Mouse (Mus musculus) intestine, embryonic 15.5 days (tissue): ENCODE results near the gene Smad9. TPM values are rescaled to one million over a fixed set of nuclear protein-coding genes. Genes with fewer than 3 reads are reported as not detected.
A peak's percentile ranks its signal among the peaks of the same experiment; 100 is the strongest.

Experiments used
- ATAC-seq: fragments of 200-750 bp; cut with Nextera tagmentation; 2 replicates; pipeline ENCODE4 v1.8.0; 2017; ENCODE audit warnings: moderate TSS enrichment, moderate library complexity
- H3K27ac ChIP-seq: fragments of 300-500 bp; sonication (generic); 2 replicates; pipeline ENCODE4 v1.5.1; 2015; ENCODE audit warnings: mild to moderate bottlenecking, inconsistent platforms
- H3K27me3 ChIP-seq: fragments of 300-500 bp; sonication (generic); replicated peaks from 2 replicates; pipeline ENCODE4 v1.6.1; 2015; ENCODE audit warnings: inconsistent platforms
- H3K36me3 ChIP-seq: fragments of 300-500 bp; sonication (generic); 2 replicates; pipeline ENCODE4 v1.6.1; 2015; ENCODE audit warnings: inconsistent platforms
- H3K4me1 ChIP-seq: fragments of 300-500 bp; sonication (generic); replicated peaks from 2 replicates; pipeline ENCODE4 v1.6.1; 2015; ENCODE audit warnings: inconsistent platforms
- H3K4me2 ChIP-seq: fragments of 300-500 bp; sonication (generic); replicated peaks from 2 replicates; pipeline ENCODE4 v1.6.1; 2015; ENCODE audit warnings: mild to moderate bottlenecking, inconsistent platforms
- H3K4me3 ChIP-seq: fragments of 300-500 bp; sonication (generic); replicated peaks from 2 replicates; pipeline ENCODE4 v1.5.1; 2015; ENCODE audit warnings: inconsistent platforms
- H3K9ac ChIP-seq: fragments of 300-500 bp; sonication (generic); 2 replicates; pipeline ENCODE4 v1.6.1; 2015; ENCODE audit warnings: inconsistent platforms
- H3K9me3 ChIP-seq: fragments of 300-500 bp; sonication (generic); 2 replicates; pipeline ENCODE4 v1.6.1; 2016; ENCODE audit warnings: inconsistent platforms
- WGBS: fragments of 180-500 bp; shearing (Covaris S2); methylation state at CpG from one replicate; pipeline ENCODE4 v1.1.7; 2015; 5-methylcytosine and 5-hydroxymethylcytosine counted together
- polyA plus RNA-seq: library from polyadenylated mRNA; unstranded; fragments of >200 nt; fragmentation: Nextera tagmentation; extraction: Ambion mirVana; gene quantifications from 2 replicates; pipeline ENCODE4 v1.2.1, GENCODE M21; 2015

The Smad9 gene
- polyA plus RNA-seq, 1 experiment from 2014 or later, result 1.6 TPM

GRCm38 (mm10) chr3:54795379-54795778, 40.0 kb downstream of the Smad9 start:
- Histone ChIP-seq H3K27ac (no peak overlapping the region), H3K9ac (no peak overlapping the region), H3K4me1 (no peaks in the 10 kb centered on the region), H3K27me3 (no peaks in the 10 kb centered on the region), H3K4me2 (no peak overlapping the region), H3K9me3 (no peaks in the 10 kb centered on the region), H3K4me3 (no peak overlapping the region), H3K36me3 (0 out of 2 replicates have a peak, but pooled peaks cover 2% of the 10 kb centered on the region)
- WGBS, result 91% methylated on average over 5 of the region's 5 CpGs
- ATAC-seq, result no peak

- Histone ChIP-seq H3K27me3 (no peaks in the 10 kb centered on the region), H3K36me3 (0 out of 2 replicates have a peak, but pooled peaks cover 2% of the 10 kb centered on the region), H3K9me3 (no peaks in the 10 kb centered on the region), H3K9ac (no peak overlapping the region), H3K27ac (no peak overlapping the region), H3K4me1 (no peaks in the 10 kb centered on the region), H3K4me2 (no peak overlapping the region), H3K4me3 (no peak overlapping the region)
- WGBS, result 98% methylated on average over 1 of the region's 1 CpGs
- no peak for ATAC-seq
Measured at GRCm38 (mm10) chr3:54795806-54796205, 40.4 kb downstream of the Smad9 start.

- H3K9me3 ChIP-seq, result no peaks in the 10 kb centered on the region
- no peaks in the 10 kb centered on the region for H3K27me3 ChIP-seq
- no peak overlapping the region for H3K9ac ChIP-seq
- 0 out of 2 replicates have a peak, but pooled peaks cover 2% of the 10 kb centered on the region for H3K36me3 ChIP-seq
- H3K4me3 ChIP-seq, result no peak overlapping the region
- peak; percentile 71 for ATAC-seq
- 35% methylated on average over 16 of the region's 16 CpGs for WGBS
- H3K4me2 ChIP-seq, result no peak overlapping the region
- no peak overlapping the region for H3K27ac ChIP-seq
- H3K4me1 ChIP-seq, result no peaks in the 10 kb centered on the region
Measured at GRCm38 (mm10) chr3:54797211-54797610, 41.8 kb downstream of the Smad9 start.

GRCm38 (mm10) chr3:54803713-54804112, 48.3 kb downstream of the Smad9 start:
- Histone ChIP-seq H3K9me3 (no peaks in the 10 kb centered on the region), H3K9ac (no peak overlapping the region), H3K27me3 (no peaks in the 10 kb centered on the region), H3K36me3 (peaks cover 5% of the 10 kb centered on the region; the same call in 1 of the 2 replicates), H3K27ac (no peak overlapping the region), H3K4me3 (no peak overlapping the region), H3K4me2 (no peak overlapping the region), H3K4me1 (no peaks in the 10 kb centered on the region)
- ATAC-seq, result no peak
- 90% methylated on average over 8 of the region's 8 CpGs for WGBS

- WGBS, result under 1% methylated on average over 56 of the region's 56 CpGs
- no peaks in the 10 kb centered on the region for H3K27me3 ChIP-seq
- no peaks in the 10 kb centered on the region for H3K4me1 ChIP-seq
- H3K9ac ChIP-seq, result peak overlapping the region; percentile 96
- H3K4me3 ChIP-seq, result peak overlapping the region; percentile 80
- no peaks in the 10 kb centered on the region for H3K9me3 ChIP-seq
- peak; percentile 80 for ATAC-seq
- H3K27ac ChIP-seq, result peak overlapping the region; percentile 95
- peak overlapping the region; percentile 83 for H3K4me2 ChIP-seq
- peaks cover 5% of the 10 kb centered on the region; the same call in 1 of the 2 replicates for H3K36me3 ChIP-seq
Measured at GRCm38 (mm10) chr3:54807061-54807661, 51.8 kb downstream of the Smad9 start.

- Histone ChIP-seq H3K9ac (peak within 1 kb of the TSS; percentile 96), H3K27me3 (no peaks in the 10 kb centered on the region)
- under 1% methylated on average over 52 of the region's 52 CpGs for WGBS
Measured at GRCm38 (mm10) chr3:54807666-54808217, 52.4 kb downstream of the Smad9 start, which contains the start of gene Rfxap. Rfxap (minus strand) TSS chr3:54807791.

GRCm38 (mm10) chr3:54809111-54809510, 53.7 kb downstream of the Smad9 start:
- no peak overlapping the region for H3K27ac ChIP-seq
- no peak overlapping the region for H3K4me3 ChIP-seq
- ATAC-seq, result no peak
- H3K27me3 ChIP-seq, result no peaks in the 10 kb centered on the region
- H3K9me3 ChIP-seq, result no peaks in the 10 kb centered on the region
- no peaks in the 10 kb centered on the region for H3K4me1 ChIP-seq
- H3K4me2 ChIP-seq, result no peak overlapping the region
- 46% methylated on average over 5 of the region's 5 CpGs for WGBS
- peaks cover 4% of the 10 kb centered on the region; the same call in 1 of the 2 replicates for H3K36me3 ChIP-seq
- no peak overlapping the region for H3K9ac ChIP-seq

More at GRCm38 (mm10) chr3:54807666-54808217, 52.4 kb downstream of the Smad9 start, which contains the start of gene Rfxap:
- Histone ChIP-seq H3K4me1 (no peaks in the 10 kb centered on the region), H3K27ac (peak within 1 kb of the TSS; percentile 95), H3K4me2 (peak within 1 kb of the TSS; percentile 83), H3K36me3 (peaks cover 5% of the 10 kb centered on the region; the same call in 1 of the 2 replicates), H3K9me3 (no peaks in the 10 kb centered on the region), H3K4me3 (peak within 1 kb of the TSS; percentile 80)
- peak; percentile 97 for ATAC-seq

- WGBS, result 59% methylated on average over 1 of the region's 1 CpGs
- Histone ChIP-seq H3K4me1 (no peaks in the 10 kb centered on the region), H3K9me3 (no peaks in the 10 kb centered on the region), H3K27ac (no peak overlapping the region), H3K36me3 (no peaks in the 10 kb centered on the region), H3K27me3 (no peaks in the 10 kb centered on the region), H3K4me3 (no peak overlapping the region), H3K9ac (no peak overlapping the region), H3K4me2 (no peak overlapping the region)
- no peak for ATAC-seq
Measured at GRCm38 (mm10) chr3:54811616-54812015, 56.2 kb downstream of the Smad9 start.

- Histone ChIP-seq H3K4me1 (no peaks in the 10 kb centered on the region), H3K4me2 (no peak overlapping the region), H3K4me3 (no peak overlapping the region), H3K27me3 (no peaks in the 10 kb centered on the region), H3K36me3 (no peaks in the 10 kb centered on the region), H3K9me3 (no peaks in the 10 kb centered on the region), H3K27ac (no peak overlapping the region), H3K9ac (no peak overlapping the region)
- ATAC-seq, result no peak
- WGBS, result 79% methylated on average over 6 of the region's 6 CpGs
Measured at GRCm38 (mm10) chr3:54813418-54813988, 58.1 kb downstream of the Smad9 start.

- Histone ChIP-seq H3K4me3 (no peak overlapping the region), H3K27ac (no peak overlapping the region), H3K4me1 (no peaks in the 10 kb centered on the region), H3K27me3 (no peaks in the 10 kb centered on the region), H3K36me3 (no peaks in the 10 kb centered on the region), H3K9ac (no peak overlapping the region), H3K4me2 (no peak overlapping the region), H3K9me3 (no peaks in the 10 kb centered on the region)
- ATAC-seq, result no peak
- WGBS, result 60% methylated on average over 6 of the region's 6 CpGs
Measured at GRCm38 (mm10) chr3:54814622-54815021, 59.2 kb downstream of the Smad9 start.

GRCm38 (mm10) chr3:54815292-54815691, 59.9 kb downstream of the Smad9 start:
- H3K9ac ChIP-seq, result no peak overlapping the region
- H3K4me3 ChIP-seq, result no peak overlapping the region
- ATAC-seq, result 0 out of 2 replicates have a peak, but pooled peaks have one; percentile 45
- H3K36me3 ChIP-seq, result no peaks in the 10 kb centered on the region
- H3K4me1 ChIP-seq, result no peaks in the 10 kb centered on the region
- H3K4me2 ChIP-seq, result no peak overlapping the region
- no peaks in the 10 kb centered on the region for H3K27me3 ChIP-seq
- no peak overlapping the region for H3K27ac ChIP-seq
- no peaks in the 10 kb centered on the region for H3K9me3 ChIP-seq
- 17% methylated on average over 3 of the region's 3 CpGs for WGBS

GRCm38 (mm10) chr3:54822526-54822925, 67.1 kb downstream of the Smad9 start:
- Histone ChIP-seq H3K27ac (no peak overlapping the region), H3K4me2 (no peak overlapping the region), H3K36me3 (no peaks in the 10 kb centered on the region), H3K27me3 (no peaks in the 10 kb centered on the region), H3K4me1 (no peaks in the 10 kb centered on the region), H3K4me3 (no peak overlapping the region), H3K9ac (no peak overlapping the region), H3K9me3 (no peaks in the 10 kb centered on the region)
- WGBS, result 65% methylated on average over 5 of the region's 5 CpGs
- no peak for ATAC-seq
